Mouse (Mus musculus) layer of hippocampus, postnatal 14 days (tissue): Measurements from ENCODE around the gene Socs7. TPM values are rescaled to one million over a fixed set of nuclear protein-coding genes. Genes with fewer than 3 reads are reported as not detected.
A peak's percentile ranks its signal among the peaks of the same experiment; 100 is the strongest.

Experiments used
- DNase-seq, 2 experiments: peaks; one replicate each; pipeline ENCODE4 v3.0.0; 2021 to 2022; ENCODE audit warnings: low spot score in 2 of 2, mixed read lengths in 1 of 2
- total RNA-seq, 2 experiments: library from RNA; stranded (reverse); gene quantifications; 2 replicates each; pipeline ENCODE4 v1.2.3; 2021

The Socs7 gene
- total RNA-seq, 2 experiments from 2014 or later, result 75.2 to 77.8 TPM

DNA sequence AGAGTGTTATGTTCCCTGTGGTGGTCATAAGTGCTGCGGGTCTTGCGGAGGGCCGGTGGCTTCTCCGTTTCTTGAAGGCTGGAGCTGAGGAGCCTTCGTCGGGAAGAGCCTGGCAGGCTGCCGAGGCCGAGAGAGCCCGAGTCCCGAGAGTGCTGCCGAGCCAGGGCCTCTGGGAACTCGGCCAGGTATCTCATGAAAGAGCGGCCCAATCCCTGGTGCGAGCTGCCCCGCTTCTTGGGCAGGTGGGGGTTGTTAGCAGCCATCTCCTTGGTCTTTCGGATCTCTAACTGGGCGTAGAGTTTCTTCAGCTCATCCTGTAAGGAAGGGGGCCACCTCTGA lies 23.4 kb upstream of the Socs7 start:
- peak; percentile 49 to 60 for DNase-seq

DNA sequence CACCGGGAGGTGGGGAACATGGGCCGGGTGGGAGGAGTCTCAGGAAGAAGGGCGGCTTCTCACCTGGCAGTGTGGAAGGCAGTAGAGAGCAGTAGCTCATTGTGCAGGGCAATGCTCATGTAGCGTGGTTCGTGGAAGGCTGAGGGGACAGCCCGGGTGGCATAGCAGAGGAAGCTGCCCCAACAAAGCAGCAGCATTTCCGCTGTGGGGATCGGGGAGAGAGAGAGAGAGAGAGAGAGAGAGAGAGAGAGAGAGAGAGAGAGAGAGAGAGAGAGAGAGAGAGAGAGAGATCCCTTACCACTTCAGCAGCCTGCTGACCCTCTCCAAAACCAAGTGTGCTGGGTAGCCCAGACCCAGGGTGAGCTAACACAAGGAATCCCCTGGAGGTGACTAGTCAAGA lies 19.2 kb upstream of the Socs7 start:
- no peak for DNase-seq

DNA sequence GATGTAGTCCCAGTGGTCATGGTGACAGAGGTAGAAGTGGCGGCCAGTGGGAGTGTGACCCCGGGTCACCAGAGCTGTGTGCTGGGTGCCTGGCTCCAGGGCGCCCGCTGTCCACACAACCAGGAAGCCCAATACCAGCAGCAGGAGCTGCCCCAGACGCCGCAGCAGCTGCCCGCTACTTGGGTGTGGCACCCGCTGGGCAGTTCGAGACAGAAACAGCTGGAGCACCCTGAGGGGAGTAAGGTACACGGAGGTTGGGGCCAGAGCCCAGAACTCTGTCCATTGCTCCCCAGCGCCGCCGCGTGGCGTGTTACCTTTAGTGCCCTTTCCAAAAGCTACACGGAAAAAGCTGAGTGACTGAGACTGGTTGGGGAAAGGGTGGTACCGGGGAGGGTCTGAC lies 18.7 kb upstream of the Socs7 start:
- no peak for DNase-seq

DNA sequence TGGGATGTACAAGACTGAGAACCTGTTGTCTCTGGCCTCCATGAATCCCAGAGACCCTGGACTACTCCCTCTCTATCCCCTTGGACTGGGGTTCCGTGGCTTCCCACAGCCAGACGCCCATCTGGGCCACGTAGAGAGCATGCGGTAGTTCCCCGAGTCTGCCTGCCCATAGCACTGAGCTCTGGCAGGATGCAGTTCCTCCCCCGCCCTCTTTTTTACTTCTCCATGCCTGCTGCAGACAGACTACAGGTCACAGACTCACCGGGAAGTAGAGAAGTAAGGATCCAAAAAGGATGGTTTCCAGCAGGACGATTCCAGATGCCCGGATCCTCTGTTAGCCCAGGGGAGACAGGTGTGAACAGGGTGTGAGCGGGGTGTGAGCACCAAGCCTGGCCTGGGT lies 16.9 kb upstream of the Socs7 start:
- DNase-seq, result no peak

DNA sequence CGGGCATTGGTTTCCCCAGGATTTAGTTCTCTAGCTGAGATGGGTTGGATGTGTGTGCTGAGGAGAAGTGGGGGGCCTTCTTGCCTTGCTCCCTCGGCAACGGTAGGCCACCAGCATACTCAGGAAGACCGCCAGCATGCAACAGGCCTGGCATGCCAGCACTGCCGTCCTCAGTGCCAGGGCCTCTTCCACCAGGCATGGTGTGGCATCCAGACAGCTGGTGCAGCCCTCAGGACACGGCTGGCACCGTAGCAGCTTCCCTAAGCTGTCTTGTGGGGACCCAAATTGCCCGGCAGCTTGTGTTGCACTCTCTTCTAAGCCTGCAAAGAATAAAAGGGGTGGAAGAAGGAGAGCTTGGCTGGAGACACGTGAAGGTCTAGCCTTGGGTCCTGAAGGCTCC lies 16.0 kb upstream of the Socs7 start:
- DNase-seq, result no peak

GRCm38 (mm10) chr11:97347291-97347690 lies 15.1 kb upstream of the Socs7 start:
- DNase-seq, result no peak

DNA sequence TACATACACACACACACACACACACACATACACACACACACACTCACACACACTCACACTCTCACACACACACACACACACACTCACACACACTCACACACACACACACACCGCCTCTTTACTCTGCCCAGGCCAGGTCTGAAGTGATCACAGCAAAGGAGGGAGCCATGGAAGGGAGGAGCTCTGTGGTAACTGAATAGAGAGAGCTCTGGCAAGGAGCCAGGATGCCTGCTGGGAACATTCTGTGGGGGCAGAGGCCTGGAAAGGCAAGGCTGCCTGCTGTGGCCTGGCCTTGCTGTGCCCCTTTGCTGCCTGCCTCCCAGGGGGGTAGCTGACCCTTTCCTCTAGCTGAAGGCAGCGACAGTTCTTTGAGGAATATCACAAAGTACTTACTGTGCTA lies 12.3 kb upstream of the Socs7 start:
- DNase-seq, result peak; percentile 66 to 78

DNA sequence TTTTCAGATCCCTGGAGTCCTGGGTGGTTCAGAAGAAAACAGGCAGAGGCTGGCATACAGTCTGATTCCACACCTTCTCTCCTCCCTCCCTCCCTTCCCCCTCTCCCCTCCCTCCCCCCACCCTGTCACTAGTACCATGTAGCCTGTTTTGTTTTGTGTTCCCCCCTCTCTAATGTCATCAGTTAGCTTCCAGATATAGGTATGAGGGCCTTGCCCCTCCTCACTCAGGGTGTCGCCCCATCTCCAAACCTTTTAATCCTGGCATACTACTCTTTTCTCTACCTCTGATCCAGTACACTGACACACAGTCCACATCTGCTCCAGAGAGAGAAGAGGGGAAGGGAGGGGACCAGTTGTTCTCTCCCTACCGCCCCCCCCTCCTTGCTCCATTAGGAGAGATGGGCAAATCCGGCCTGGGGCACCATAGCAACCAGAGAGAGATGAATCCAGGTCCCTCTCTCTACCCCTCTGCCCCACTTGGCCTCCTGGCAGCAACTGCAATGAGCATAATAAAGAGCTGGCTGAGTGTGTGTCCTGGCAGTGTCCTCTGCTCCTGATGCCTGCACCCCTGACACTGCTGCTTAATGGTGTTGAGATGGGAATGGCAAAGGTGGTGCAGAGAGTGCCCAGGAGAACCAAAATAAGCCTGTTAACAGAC lies 10.2 kb upstream of the Socs7 start, which contains the start of gene Gpr179:
Gene Gpr179, minus strand, starts transcription at position 51 of the 658 bp plus-strand sequence.
- DNase-seq, result no peak

GRCm38 (mm10) chr11:97352935-97353597 lies 9.3 kb upstream of the Socs7 start:
- no peak for DNase-seq

GRCm38 (mm10) chr11:97354646-97355045 lies 7.7 kb upstream of the Socs7 start:
- DNase-seq, result no peak

GRCm38 (mm10) chr11:97355247-97355646 lies 7.1 kb upstream of the Socs7 start:
- no peak for DNase-seq

DNA sequence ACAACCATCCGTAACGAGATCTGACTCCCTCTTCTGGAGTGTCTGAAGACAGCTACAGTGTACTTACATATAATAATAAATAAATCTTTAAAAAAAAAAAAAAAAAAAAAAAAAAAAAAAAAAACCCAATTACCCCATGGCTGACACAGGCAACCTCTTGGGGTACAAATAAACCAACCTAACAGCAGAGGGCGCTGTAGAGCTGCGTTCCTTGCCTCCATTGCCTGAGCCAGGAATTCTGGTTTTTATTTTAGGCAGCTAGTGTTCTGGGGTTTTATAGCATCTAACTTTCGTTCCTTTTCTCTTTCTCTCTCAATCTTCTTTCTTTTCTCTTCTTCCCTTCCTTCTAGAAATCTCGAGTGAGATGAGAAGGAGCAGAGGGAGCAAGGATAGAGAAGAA lies 4.7 kb upstream of the Socs7 start:
- DNase-seq, result peak; percentile 51 to 80

- peak in 1 of 2 experiments; percentile 30 for DNase-seq
Measured at GRCm38 (mm10) chr11:97362649-97362942, 245 bp downstream of the Socs7 start.

GRCm38 (mm10) chr11:97362943-97363643 lies 742 bp downstream of the Socs7 start:
- DNase-seq, result peak in 1 of 2 experiments; percentile 23

DNA sequence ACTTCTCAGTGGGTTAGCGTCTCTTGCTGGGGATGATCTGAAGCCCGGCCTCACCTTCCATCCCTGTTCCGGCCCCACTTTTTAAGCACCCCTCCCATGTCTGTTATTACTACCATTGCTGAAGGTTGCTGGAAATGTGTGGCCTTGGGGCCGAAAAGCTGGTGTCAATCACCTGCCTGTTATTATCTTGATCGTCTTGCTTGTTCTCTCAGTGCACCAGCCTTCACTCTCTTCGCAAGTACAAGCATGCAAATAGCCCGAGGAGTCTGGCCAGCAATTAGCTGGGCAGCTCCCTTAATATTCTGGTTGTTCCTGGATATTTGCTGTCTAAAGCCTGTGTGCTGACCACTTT lies 1.3 kb downstream of the Socs7 start:
- no peak for DNase-seq

DNA sequence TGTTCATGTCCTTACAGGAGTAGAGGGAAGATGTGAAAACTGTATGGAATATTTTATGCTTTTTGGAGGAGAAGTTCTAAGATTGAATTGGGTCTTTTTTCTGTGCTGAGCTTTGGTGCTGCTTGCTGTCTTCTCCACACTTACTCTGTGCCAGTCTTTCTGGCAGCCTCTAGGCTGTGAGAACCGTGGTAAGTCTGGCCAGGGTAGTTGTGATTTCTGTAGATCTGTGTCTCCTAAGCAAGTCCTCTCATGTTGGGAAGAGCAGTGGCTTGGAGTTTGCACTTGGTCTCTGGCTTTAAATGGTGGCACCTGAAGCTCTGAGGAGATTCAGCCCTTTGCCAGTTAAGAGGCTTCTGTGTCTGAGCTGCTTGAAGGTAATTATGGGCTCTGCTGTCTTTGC lies 3.2 kb downstream of the Socs7 start:
- no peak for DNase-seq

DNA sequence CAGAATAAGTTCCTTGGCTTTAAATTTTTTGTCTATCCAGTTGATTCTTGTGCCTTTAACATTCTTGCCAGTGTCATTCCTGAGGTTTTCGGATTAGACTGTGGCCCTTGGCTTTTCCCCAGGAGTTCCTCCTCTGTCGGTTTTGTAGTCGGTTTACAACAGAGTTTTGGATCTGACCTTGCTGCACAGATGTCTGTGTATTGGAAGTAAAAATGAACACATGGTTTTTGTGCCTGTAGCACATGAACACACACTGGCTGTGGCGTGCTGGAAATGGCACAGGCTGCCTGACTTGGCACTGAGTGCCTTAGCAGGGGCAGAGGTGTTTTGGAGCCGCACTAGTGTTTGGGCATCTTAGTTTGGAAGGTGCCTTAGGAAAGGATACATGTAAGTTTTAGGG lies 6.2 kb downstream of the Socs7 start:
- peak in 1 of 2 experiments; percentile 22 for DNase-seq

- DNase-seq, result no peak
Measured at GRCm38 (mm10) chr11:97370329-97371091, 8.2 kb downstream of the Socs7 start.

GRCm38 (mm10) chr11:97372159-97372864 lies 10.0 kb downstream of the Socs7 start:
- no peak for DNase-seq

GRCm38 (mm10) chr11:97373402-97373801 lies 11.1 kb downstream of the Socs7 start:
- no peak for DNase-seq

DNA sequence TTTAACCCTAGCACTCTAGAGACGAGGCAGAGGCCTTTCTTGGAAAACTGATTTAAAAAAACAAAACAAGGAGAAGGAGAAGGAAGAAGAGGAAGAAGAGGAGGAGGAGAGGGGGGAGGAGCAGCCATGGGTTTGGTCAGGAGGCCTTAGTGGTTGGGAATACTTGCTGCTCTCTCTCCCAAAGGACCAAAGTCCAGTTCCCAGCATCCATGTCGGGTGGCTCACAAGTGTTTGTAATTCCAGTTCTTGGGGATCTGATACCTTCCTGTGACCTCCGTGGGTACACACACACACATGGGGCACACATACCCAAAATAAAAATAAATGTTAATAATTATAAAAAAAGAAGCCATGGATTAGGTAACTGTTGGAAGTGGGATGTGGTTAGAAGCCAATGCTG lies 17.7 kb downstream of the Socs7 start:
- no peak for DNase-seq
